Mouse (Mus musculus): ENCODE data around the gene Ddr1. TPM values are rescaled to one million over a fixed set of nuclear protein-coding genes. Genes with fewer than 3 reads are reported as not detected.
A peak's percentile ranks its signal among the peaks of the same experiment; 100 is the strongest.
"Not testable (repeated sequence)": the region's sequence is repeated elsewhere in the genome, so short reads cannot be mapped to it uniquely, and the experiment has no call there.

Ddr1 gene
- polyA plus RNA-seq, 1 experiment from 2014 or later: 52.0 TPM

DNA sequence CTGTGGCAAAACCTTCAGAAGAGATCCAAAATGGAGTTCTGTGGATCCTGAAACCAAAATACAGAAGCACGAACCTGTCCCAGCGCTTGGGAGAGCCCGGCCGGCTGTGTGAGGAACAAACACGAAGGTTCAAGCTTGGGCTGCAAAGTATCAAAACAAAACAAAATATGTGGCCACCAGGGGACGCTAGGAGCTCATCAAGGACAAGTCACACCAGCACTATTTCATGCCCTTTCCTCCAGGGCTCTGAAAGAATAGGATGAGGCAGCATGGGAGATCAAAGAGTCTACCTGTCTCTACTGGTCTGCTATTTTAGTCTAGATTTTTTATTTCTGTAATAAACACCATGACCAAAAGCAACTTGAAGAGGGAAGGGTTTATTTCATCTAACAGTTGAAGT, 35.3 kb upstream of the Ddr1 start:
- Histone ChIP-seq H3K27ac (ENCODE audit: low read depth, low read length) (no peak overlapping the region), H3K36me3 (ENCODE audit: control insufficient read depth, insufficient read depth, low read length) (no peaks in the 10 kb centered on the region), H3K9me3 (ENCODE audit: control insufficient read depth, low read length) (no peaks in the 10 kb centered on the region), H3K4me3 (ENCODE audit: low read length) (no peak overlapping the region), H3K9ac (ENCODE audit: low read depth, low read length) (no peak overlapping the region), H3K27me3 (ENCODE audit: control insufficient read depth, insufficient read depth, low read length) (no peaks in the 10 kb centered on the region), H3K4me2 (replicated peaks; ENCODE audit: low read depth, low read length) (no peak overlapping the region; the same call in 1 of the 2 replicates), H3K4me1 (ENCODE audit: control insufficient read depth, insufficient read depth, low read length) (no peaks in the 10 kb centered on the region)
- WGBS: 13% methylated on average over 6 of the region's 6 CpGs
- ATAC-seq (ENCODE audit: low FRiP score, low TSS enrichment): peak; percentile 47; the same call in 1 of the 2 replicates

DNA sequence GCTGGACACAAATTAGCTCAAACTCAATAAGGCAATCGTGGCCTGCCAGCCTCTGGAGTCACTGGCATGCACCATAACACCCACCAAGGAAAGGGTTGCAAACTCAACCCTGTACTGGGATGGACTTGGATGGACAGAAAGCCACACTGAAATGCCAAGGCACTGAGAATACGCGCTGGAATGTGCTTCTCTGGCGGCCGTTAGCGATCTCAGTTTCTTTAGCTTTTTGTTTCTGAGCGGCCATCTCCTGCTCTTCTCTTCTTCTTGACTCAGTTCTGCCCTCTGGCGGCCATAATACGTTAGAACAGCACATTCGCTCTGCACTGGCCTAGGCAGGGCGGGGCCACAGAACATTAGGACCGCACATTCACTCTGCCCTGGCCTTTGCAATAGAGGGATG, 33.3 kb upstream of the Ddr1 start:
- H3K4me3 ChIP-seq (ENCODE audit: low read length): no peak overlapping the region
- peak; percentile 71 for ATAC-seq (ENCODE audit: low FRiP score, low TSS enrichment)
- H3K4me1 ChIP-seq (ENCODE audit: control insufficient read depth, insufficient read depth, low read length): no peaks in the 10 kb centered on the region
- H3K9me3 ChIP-seq (ENCODE audit: control insufficient read depth, low read length): no peaks in the 10 kb centered on the region
- no peaks in the 10 kb centered on the region for H3K27me3 ChIP-seq (ENCODE audit: control insufficient read depth, insufficient read depth, low read length)
- no peak overlapping the region for H3K27ac ChIP-seq (ENCODE audit: low read depth, low read length)
- 11% methylated on average over 12 of the region's 12 CpGs for WGBS
- no peaks in the 10 kb centered on the region for H3K36me3 ChIP-seq (ENCODE audit: control insufficient read depth, insufficient read depth, low read length)
- H3K9ac ChIP-seq (ENCODE audit: low read depth, low read length): no peak overlapping the region
- H3K4me2 ChIP-seq (replicated peaks; ENCODE audit: low read depth, low read length): no peak overlapping the region; the same call in 1 of the 2 replicates

DNA sequence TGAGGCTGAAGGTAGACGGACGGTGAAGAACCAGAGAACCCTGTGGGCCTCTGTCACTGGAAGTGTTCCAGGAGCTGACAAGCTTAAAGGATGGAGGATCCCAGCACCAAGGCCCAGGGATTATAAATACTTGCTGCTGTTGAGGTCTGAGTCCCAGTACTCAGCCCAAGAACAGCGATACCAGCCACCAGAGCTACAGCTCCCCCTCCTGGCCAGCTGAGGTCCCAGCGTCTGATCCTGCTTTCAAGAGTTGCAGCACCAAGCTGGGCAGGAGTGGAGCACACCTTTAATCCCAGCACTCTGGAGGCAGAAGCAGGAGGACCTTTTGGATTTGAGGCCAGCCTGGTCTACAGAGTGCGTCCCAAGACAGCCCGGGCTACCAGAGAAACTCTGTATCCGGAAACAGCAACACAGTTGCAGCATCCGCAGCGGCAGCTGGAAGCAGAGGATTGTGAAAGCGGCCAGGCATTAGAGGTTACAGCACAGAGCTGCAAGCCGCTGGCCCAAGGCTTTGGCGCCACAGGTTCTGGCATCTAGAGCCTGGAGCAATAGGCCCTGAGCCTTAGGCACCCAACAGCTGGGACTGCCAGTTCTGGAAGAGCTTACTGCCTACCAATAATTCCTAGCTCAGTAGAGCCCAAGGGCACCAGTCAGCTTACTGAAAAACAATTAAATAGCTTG, 32.0 kb upstream of the Ddr1 start:
- ATAC-seq (ENCODE audit: low FRiP score, low TSS enrichment): no peak
- no peaks in the 10 kb centered on the region for H3K9me3 ChIP-seq (ENCODE audit: control insufficient read depth, low read length)
- no peak overlapping the region for H3K27ac ChIP-seq (ENCODE audit: low read depth, low read length)
- no peaks in the 10 kb centered on the region for H3K36me3 ChIP-seq (ENCODE audit: control insufficient read depth, insufficient read depth, low read length)
- H3K4me1 ChIP-seq (ENCODE audit: control insufficient read depth, insufficient read depth, low read length): no peaks in the 10 kb centered on the region
- H3K9ac ChIP-seq (ENCODE audit: low read depth, low read length): no peak overlapping the region
- WGBS: 37% methylated on average over 12 of the region's 12 CpGs
- H3K4me3 ChIP-seq (ENCODE audit: low read length): no peak overlapping the region
- no peaks in the 10 kb centered on the region for H3K27me3 ChIP-seq (ENCODE audit: control insufficient read depth, insufficient read depth, low read length)
- no peak overlapping the region for H3K4me2 ChIP-seq (replicated peaks; ENCODE audit: low read depth, low read length)

DNA sequence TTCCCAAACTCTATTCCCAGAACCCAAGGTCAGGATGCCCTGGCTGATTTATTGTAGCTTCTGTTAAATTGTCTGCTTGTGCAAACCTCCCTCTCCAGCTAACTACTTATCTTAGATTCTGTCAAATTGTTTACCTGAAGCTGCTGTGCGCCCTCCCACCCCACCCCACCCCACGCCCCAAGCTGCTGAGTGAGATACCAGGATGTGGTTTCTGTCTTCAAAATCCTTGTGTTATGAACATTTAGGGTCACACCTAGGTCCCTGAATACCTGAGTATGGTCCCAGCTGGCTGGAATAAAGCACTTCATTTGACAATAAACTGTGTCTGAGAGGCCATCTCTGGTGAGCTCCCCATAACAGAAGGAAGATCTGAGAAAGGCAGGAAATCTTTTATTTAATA, 30.1 kb upstream of the Ddr1 start:
- no peaks in the 10 kb centered on the region for H3K27me3 ChIP-seq (ENCODE audit: control insufficient read depth, insufficient read depth, low read length)
- WGBS: 75% methylated on average over 2 of the region's 2 CpGs
- H3K27ac ChIP-seq (ENCODE audit: low read depth, low read length): no peak overlapping the region
- H3K4me3 ChIP-seq (ENCODE audit: low read length): no peak overlapping the region
- ATAC-seq (ENCODE audit: low FRiP score, low TSS enrichment): no peak
- no peaks in the 10 kb centered on the region for H3K9me3 ChIP-seq (ENCODE audit: control insufficient read depth, low read length)
- H3K36me3 ChIP-seq (ENCODE audit: control insufficient read depth, insufficient read depth, low read length): no peaks in the 10 kb centered on the region
- no peaks in the 10 kb centered on the region for H3K4me1 ChIP-seq (ENCODE audit: control insufficient read depth, insufficient read depth, low read length)
- H3K9ac ChIP-seq (ENCODE audit: low read depth, low read length): no peak overlapping the region
- no peak overlapping the region for H3K4me2 ChIP-seq (replicated peaks; ENCODE audit: low read depth, low read length)

DNA sequence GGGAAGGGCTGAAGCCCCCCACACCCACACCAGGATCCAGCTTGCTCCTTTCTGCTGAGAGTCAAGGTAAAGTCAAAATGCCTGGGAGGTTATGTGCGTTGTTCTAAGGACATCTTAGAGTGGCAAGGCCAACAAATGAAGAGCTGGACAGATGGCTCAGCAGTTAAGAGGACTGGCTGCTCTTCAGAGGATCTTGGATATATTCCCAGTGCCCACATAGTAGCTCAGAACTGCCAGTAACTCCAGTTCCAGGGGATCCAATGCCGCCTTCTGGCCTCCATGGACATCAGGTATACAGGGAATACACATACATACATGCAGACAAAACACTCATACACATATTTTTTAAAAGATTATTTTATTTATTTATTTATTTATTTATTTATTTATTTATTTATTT, 29.0 kb upstream of the Ddr1 start:
- 98% methylated on average over 2 of the region's 2 CpGs for WGBS
- H3K36me3 ChIP-seq (ENCODE audit: control insufficient read depth, insufficient read depth, low read length): no peaks in the 10 kb centered on the region
- H3K9ac ChIP-seq (ENCODE audit: low read depth, low read length): no peak overlapping the region
- H3K9me3 ChIP-seq (ENCODE audit: control insufficient read depth, low read length): no peaks in the 10 kb centered on the region
- H3K4me3 ChIP-seq (ENCODE audit: low read length): no peak overlapping the region
- ATAC-seq (ENCODE audit: low FRiP score, low TSS enrichment): no peak
- no peak overlapping the region for H3K27ac ChIP-seq (ENCODE audit: low read depth, low read length)
- no peaks in the 10 kb centered on the region for H3K27me3 ChIP-seq (ENCODE audit: control insufficient read depth, insufficient read depth, low read length)
- no peak overlapping the region for H3K4me2 ChIP-seq (replicated peaks; ENCODE audit: low read depth, low read length)
- H3K4me1 ChIP-seq (ENCODE audit: control insufficient read depth, insufficient read depth, low read length): no peaks in the 10 kb centered on the region

DNA sequence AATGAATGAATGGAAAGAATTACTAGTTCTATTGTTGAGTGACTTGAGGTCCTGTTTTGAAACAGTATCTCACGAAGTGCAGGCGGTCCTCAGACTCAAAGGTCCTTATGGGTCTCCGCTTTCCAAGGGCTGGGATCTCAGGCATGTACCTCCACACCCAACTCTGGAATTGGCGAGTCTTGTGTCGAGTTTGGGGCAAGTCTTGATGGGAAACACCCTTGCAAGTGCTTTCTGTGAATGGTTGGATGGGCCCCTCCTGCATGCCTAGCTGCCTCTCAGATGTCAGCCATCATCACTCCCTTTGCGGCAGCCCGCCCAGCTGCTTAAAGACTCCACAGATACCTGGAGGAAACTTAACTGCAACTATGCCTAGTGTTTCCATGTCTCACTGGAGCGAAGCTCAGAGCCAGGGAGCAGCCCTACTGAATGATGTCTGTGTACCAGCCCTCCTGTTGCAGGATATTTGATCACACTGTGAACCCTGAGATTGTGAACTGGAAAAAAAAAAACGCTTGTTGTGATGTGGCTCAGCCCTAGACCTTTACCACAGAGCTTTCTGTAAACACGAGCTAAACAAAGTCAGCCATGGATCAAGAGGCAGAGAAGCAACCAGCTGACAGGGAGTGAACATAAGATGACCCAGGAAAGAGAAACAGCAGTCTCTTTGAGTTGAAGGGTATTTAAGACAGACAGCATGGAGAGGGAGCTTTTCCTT, 27.2 kb upstream of the Ddr1 start:
- H3K9me3 ChIP-seq (ENCODE audit: control insufficient read depth, low read length): no peaks in the 10 kb centered on the region
- 45% methylated on average over 10 of the region's 10 CpGs for WGBS
- no peak overlapping the region for H3K4me2 ChIP-seq (replicated peaks; ENCODE audit: low read depth, low read length)
- H3K4me1 ChIP-seq (ENCODE audit: control insufficient read depth, insufficient read depth, low read length): no peaks in the 10 kb centered on the region
- no peaks in the 10 kb centered on the region for H3K36me3 ChIP-seq (ENCODE audit: control insufficient read depth, insufficient read depth, low read length)
- no peak overlapping the region for H3K4me3 ChIP-seq (ENCODE audit: low read length)
- ATAC-seq (ENCODE audit: low FRiP score, low TSS enrichment): no peak
- H3K27me3 ChIP-seq (ENCODE audit: control insufficient read depth, insufficient read depth, low read length): no peaks in the 10 kb centered on the region
- no peak overlapping the region for H3K9ac ChIP-seq (ENCODE audit: low read depth, low read length)
- H3K27ac ChIP-seq (ENCODE audit: low read depth, low read length): no peak overlapping the region

DNA sequence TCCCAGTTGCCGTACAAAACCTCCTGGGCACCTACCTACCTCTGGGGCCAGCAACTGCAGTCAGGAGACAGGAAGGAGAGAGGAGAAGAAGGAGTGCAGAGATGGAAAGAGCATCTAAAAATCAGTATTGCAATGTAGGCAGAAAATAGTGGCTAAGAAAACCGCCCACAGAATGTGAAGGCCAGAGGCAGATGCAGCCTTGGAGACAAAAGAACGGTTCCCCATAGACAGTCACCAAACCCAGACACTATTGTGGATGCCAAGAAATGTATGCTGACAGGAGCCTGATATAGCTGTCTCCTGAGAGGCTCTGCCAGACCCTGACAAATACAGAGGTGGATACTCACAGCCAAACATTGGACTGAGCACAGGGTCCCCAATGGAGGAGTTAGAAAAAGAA, 25.7 kb upstream of the Ddr1 start:
- not testable (repeated sequence) for H3K27me3 ChIP-seq (ENCODE audit: control insufficient read depth, insufficient read depth, low read length); H3K4me1 ChIP-seq (ENCODE audit: control insufficient read depth, insufficient read depth, low read length); H3K9ac ChIP-seq (ENCODE audit: low read depth, low read length); H3K4me3 ChIP-seq (ENCODE audit: low read length); H3K4me2 ChIP-seq (replicated peaks; ENCODE audit: low read depth, low read length); H3K27ac ChIP-seq (ENCODE audit: low read depth, low read length); ATAC-seq (ENCODE audit: low FRiP score, low TSS enrichment); H3K9me3 ChIP-seq (ENCODE audit: control insufficient read depth, low read length); H3K36me3 ChIP-seq (ENCODE audit: control insufficient read depth, insufficient read depth, low read length)
- 88% methylated on average over 3 of the region's 3 CpGs for WGBS

DNA sequence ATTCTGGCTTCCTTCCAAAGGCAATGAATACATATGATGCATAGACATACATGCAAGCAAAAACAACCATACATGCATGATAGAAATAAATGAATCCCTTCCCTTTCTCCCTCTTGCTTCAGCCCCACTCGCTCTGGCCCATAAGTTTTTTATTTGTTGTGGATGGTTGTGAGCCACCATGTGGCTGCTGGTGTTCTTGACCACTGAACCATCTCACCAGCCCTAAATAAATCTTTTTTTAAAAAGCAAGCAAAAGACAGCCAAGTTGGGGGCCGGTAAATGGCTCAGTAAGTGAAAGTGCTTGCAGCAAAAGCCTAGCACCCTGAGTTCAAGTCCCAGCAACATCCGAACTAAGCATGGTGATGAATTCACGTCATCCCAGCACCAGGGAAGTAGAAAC, 24.4 kb upstream of the Ddr1 start:
- no peaks in the 10 kb centered on the region for H3K9me3 ChIP-seq (ENCODE audit: control insufficient read depth, low read length)
- 70% methylated on average over 4 of the region's 4 CpGs for WGBS
- ATAC-seq (ENCODE audit: low FRiP score, low TSS enrichment): no peak
- no peaks in the 10 kb centered on the region for H3K27me3 ChIP-seq (ENCODE audit: control insufficient read depth, insufficient read depth, low read length)
- H3K36me3 ChIP-seq (ENCODE audit: control insufficient read depth, insufficient read depth, low read length): no peaks in the 10 kb centered on the region
- no peak overlapping the region for H3K4me2 ChIP-seq (replicated peaks; ENCODE audit: low read depth, low read length)
- no peaks in the 10 kb centered on the region for H3K4me1 ChIP-seq (ENCODE audit: control insufficient read depth, insufficient read depth, low read length)
- H3K9ac ChIP-seq (ENCODE audit: low read depth, low read length): no peak overlapping the region
- H3K27ac ChIP-seq (ENCODE audit: low read depth, low read length): no peak overlapping the region
- H3K4me3 ChIP-seq (ENCODE audit: low read length): no peak overlapping the region

DNA sequence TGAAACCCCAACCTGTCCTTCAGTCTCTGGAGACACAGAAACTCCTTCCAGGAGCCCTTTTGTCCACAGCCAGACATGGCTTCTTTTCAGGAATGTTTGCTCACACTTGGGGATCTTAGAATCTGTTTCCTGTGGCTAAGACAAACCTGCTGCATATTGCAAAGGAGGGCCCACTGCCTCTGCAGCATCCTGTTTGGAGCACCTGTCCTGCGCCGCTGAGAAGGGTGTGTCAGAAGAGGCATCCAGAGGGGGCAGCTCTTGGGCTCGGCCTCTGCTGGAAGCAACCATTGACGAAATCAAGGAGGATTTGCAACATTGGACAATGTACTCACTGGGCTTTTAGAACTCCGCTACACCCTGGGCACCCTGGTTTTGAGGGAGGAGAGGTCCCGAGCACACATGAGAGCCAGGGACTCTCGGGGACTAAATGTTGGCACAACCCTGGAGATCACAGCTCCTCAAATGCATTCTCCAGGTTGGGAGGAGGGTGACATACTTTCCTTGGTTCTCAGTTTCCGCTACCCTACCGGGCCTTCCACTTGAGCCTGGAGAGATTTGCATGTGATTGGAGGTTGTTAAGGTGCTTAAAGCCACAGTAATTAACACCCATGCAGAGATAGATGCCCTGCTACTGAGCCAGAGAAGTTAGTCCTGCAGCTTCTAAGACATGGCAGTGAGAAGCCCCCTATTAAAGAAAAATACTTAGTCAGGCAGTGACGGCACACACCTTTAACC, 23.2 kb upstream of the Ddr1 start:
- Histone ChIP-seq H3K27ac (ENCODE audit: low read depth, low read length) (no peak overlapping the region), H3K36me3 (ENCODE audit: control insufficient read depth, insufficient read depth, low read length) (no peaks in the 10 kb centered on the region), H3K4me2 (replicated peaks; ENCODE audit: low read depth, low read length) (no peak overlapping the region), H3K9me3 (ENCODE audit: control insufficient read depth, low read length) (no peaks in the 10 kb centered on the region), H3K4me1 (ENCODE audit: control insufficient read depth, insufficient read depth, low read length) (no peaks in the 10 kb centered on the region), H3K4me3 (ENCODE audit: low read length) (no peak overlapping the region), H3K9ac (ENCODE audit: low read depth, low read length) (no peak overlapping the region), H3K27me3 (ENCODE audit: control insufficient read depth, insufficient read depth, low read length) (no peaks in the 10 kb centered on the region)
- 28% methylated on average over 10 of the region's 10 CpGs for WGBS
- no peak for ATAC-seq (ENCODE audit: low FRiP score, low TSS enrichment)

All from kidney, embryonic 14.5 days (tissue).